Mouse (Mus musculus): ENCODE measurements around the gene Ttc34. TPM values are rescaled to one million over a fixed set of nuclear protein-coding genes. Genes with fewer than 3 reads are reported as not detected.

Gene Ttc34
- 0.32 and 0.58 TPM in 2 replicates for polyA plus RNA-seq (2014; fragmentation: Nextera tagmentation; extraction: Ambion mirVana)

DNA sequence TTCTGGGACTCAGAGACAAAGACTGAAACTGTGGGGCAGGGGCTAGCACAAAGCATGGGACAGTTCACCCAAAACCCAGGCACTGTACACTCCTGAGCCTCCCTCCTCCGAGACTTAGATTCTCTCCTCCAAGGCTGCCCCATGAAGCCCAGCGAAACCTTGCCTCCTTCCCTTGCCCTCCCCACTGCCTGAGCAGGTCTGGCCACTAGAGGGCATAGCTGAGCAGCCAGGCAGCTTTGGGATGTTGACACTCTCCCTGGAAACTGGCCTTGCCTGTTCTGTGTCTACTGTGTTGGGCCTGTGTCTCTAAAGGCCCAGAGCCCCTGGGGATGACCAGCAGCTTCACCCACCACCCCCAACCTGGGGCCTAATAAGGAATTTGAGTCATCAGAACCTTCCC lies at the start of gene Ttc34:
Gene Ttc34, plus strand, starts transcription at position 290 of the 400 bp plus-strand sequence.
- H3K27me3 ChIP-seq (ENCODE audit: control insufficient read depth, insufficient read depth, low read length): no peaks in the 10 kb centered on the region
- no peaks in the 10 kb centered on the region for H3K36me3 ChIP-seq (replicated peaks; ENCODE audit: control insufficient read depth, insufficient read depth, low read depth, low read length)
- DNase-seq (ENCODE audit: low spot score) (peak; percentile 43), ATAC-seq (replicated peaks; ENCODE audit: insufficient number of reproducible peaks, low FRiP score, low TSS enrichment, low read depth) (0 out of 2 replicates have a peak, but pooled peaks have one; percentile 26)
- no peak within 1 kb of the TSS for H3K4me2 ChIP-seq (ENCODE audit: low read depth, low read length)
- WGBS: 39% methylated on average over 2 of the region's 2 CpGs
- H3K27ac ChIP-seq (replicated peaks; ENCODE audit: low read depth, low read length): no peak within 1 kb of the TSS
- no peak within 1 kb of the TSS for H3K4me3 ChIP-seq (ENCODE audit: low read depth, low read length)
- no peaks in the 10 kb centered on the region for H3K4me1 ChIP-seq (ENCODE audit: control insufficient read depth, insufficient read depth, low read length)
- no peak within 1 kb of the TSS for H3K9ac ChIP-seq (replicated peaks; ENCODE audit: low read length)
- no peaks in the 10 kb centered on the region for H3K9me3 ChIP-seq (replicated peaks; ENCODE audit: control insufficient read depth, low read length)

GRCm38 (mm10) chr4:154787960-154788702 lies 49.1 kb upstream of the Ttc34 start:
- Histone ChIP-seq H3K4me1 (ENCODE audit: control insufficient read depth, insufficient read depth, low read length) (peaks cover 4% of the 10 kb centered on the region; the same call in 1 of the 2 replicates), H3K4me3 (ENCODE audit: low read depth, low read length) (no peak overlapping the region), H3K4me2 (ENCODE audit: low read depth, low read length) (no peak overlapping the region), H3K9ac (replicated peaks; ENCODE audit: low read length) (no peak overlapping the region), H3K27me3 (ENCODE audit: control insufficient read depth, insufficient read depth, low read length) (no peaks in the 10 kb centered on the region), H3K36me3 (replicated peaks; ENCODE audit: control insufficient read depth, insufficient read depth, low read depth, low read length) (no peaks in the 10 kb centered on the region), H3K27ac (replicated peaks; ENCODE audit: low read depth, low read length) (no peak overlapping the region), H3K9me3 (replicated peaks; ENCODE audit: control insufficient read depth, low read length) (no peaks in the 10 kb centered on the region)
- 68% methylated on average over 13 of the region's 13 CpGs for WGBS
- DNase-seq (ENCODE audit: low spot score) (no peak), ATAC-seq (replicated peaks; ENCODE audit: insufficient number of reproducible peaks, low FRiP score, low TSS enrichment, low read depth) (no peak)

- DNase-seq (ENCODE audit: low spot score): no peak
- Histone ChIP-seq H3K4me3 (ENCODE audit: low read depth, low read length) (no peak overlapping the region), H3K4me1 (ENCODE audit: control insufficient read depth, insufficient read depth, low read length) (peaks cover under 1% of the 10 kb centered on the region; the same call in 1 of the 2 replicates), H3K36me3 (replicated peaks; ENCODE audit: control insufficient read depth, insufficient read depth, low read depth, low read length) (no peaks in the 10 kb centered on the region), H3K9ac (replicated peaks; ENCODE audit: low read length) (no peak overlapping the region), H3K27me3 (ENCODE audit: control insufficient read depth, insufficient read depth, low read length) (0 out of 2 replicates have a peak, but pooled peaks cover under 1% of the 10 kb centered on the region), H3K4me2 (ENCODE audit: low read depth, low read length) (no peak overlapping the region), H3K27ac (replicated peaks; ENCODE audit: low read depth, low read length) (no peak overlapping the region), H3K9me3 (replicated peaks; ENCODE audit: control insufficient read depth, low read length) (no peaks in the 10 kb centered on the region)
- ATAC-seq (replicated peaks; ENCODE audit: insufficient number of reproducible peaks, low FRiP score, low TSS enrichment, low read depth): no peak
- WGBS: 84% methylated on average over 7 of the region's 7 CpGs
Observed at GRCm38 (mm10) chr4:154791894-154792293, 45.4 kb upstream of the Ttc34 start.

GRCm38 (mm10) chr4:154793499-154793898 lies 43.8 kb upstream of the Ttc34 start:
- 40% methylated on average over 7 of the region's 7 CpGs for WGBS
- no peaks in the 10 kb centered on the region for H3K9me3 ChIP-seq (replicated peaks; ENCODE audit: control insufficient read depth, low read length)
- ATAC-seq (replicated peaks; ENCODE audit: insufficient number of reproducible peaks, low FRiP score, low TSS enrichment, low read depth): peak; percentile 73; the same call in 1 of the 2 replicates
- H3K9ac ChIP-seq (replicated peaks; ENCODE audit: low read length): no peak overlapping the region
- no peak for DNase-seq (ENCODE audit: low spot score)
- H3K27me3 ChIP-seq (ENCODE audit: control insufficient read depth, insufficient read depth, low read length): 0 out of 2 replicates have a peak, but pooled peaks cover 5% of the 10 kb centered on the region
- H3K4me3 ChIP-seq (ENCODE audit: low read depth, low read length): no peak overlapping the region
- H3K4me1 ChIP-seq (ENCODE audit: control insufficient read depth, insufficient read depth, low read length): no peaks in the 10 kb centered on the region
- H3K4me2 ChIP-seq (ENCODE audit: low read depth, low read length): no peak overlapping the region
- H3K36me3 ChIP-seq (replicated peaks; ENCODE audit: control insufficient read depth, insufficient read depth, low read depth, low read length): no peaks in the 10 kb centered on the region
- H3K27ac ChIP-seq (replicated peaks; ENCODE audit: low read depth, low read length): no peak overlapping the region

- Histone ChIP-seq H3K4me3 (ENCODE audit: low read depth, low read length) (no peak overlapping the region), H3K9ac (replicated peaks; ENCODE audit: low read length) (no peak overlapping the region), H3K4me2 (ENCODE audit: low read depth, low read length) (no peak overlapping the region), H3K27me3 (ENCODE audit: control insufficient read depth, insufficient read depth, low read length) (0 out of 2 replicates have a peak, but pooled peaks cover 7% of the 10 kb centered on the region), H3K27ac (replicated peaks; ENCODE audit: low read depth, low read length) (no peak overlapping the region), H3K9me3 (replicated peaks; ENCODE audit: control insufficient read depth, low read length) (no peaks in the 10 kb centered on the region), H3K4me1 (ENCODE audit: control insufficient read depth, insufficient read depth, low read length) (peaks cover 11% of the 10 kb centered on the region), H3K36me3 (replicated peaks; ENCODE audit: control insufficient read depth, insufficient read depth, low read depth, low read length) (no peaks in the 10 kb centered on the region)
- 3% methylated on average over 4 of the region's 4 CpGs for WGBS
- ATAC-seq (replicated peaks; ENCODE audit: insufficient number of reproducible peaks, low FRiP score, low TSS enrichment, low read depth) (no peak), DNase-seq (ENCODE audit: low spot score) (peak; percentile 90)
Observed at GRCm38 (mm10) chr4:154797834-154798233, 39.4 kb upstream of the Ttc34 start.

- H3K27ac ChIP-seq (replicated peaks; ENCODE audit: low read depth, low read length): no peak overlapping the region
- ATAC-seq (replicated peaks; ENCODE audit: insufficient number of reproducible peaks, low FRiP score, low TSS enrichment, low read depth): no peak
- H3K27me3 ChIP-seq (ENCODE audit: control insufficient read depth, insufficient read depth, low read length): 0 out of 2 replicates have a peak, but pooled peaks cover 7% of the 10 kb centered on the region
- H3K9ac ChIP-seq (replicated peaks; ENCODE audit: low read length): no peak overlapping the region
- no peaks in the 10 kb centered on the region for H3K36me3 ChIP-seq (replicated peaks; ENCODE audit: control insufficient read depth, insufficient read depth, low read depth, low read length)
- peaks cover 11% of the 10 kb centered on the region for H3K4me1 ChIP-seq (ENCODE audit: control insufficient read depth, insufficient read depth, low read length)
- no peak overlapping the region for H3K4me3 ChIP-seq (ENCODE audit: low read depth, low read length)
- WGBS: 65% methylated on average over 5 of the region's 5 CpGs
- no peaks in the 10 kb centered on the region for H3K9me3 ChIP-seq (replicated peaks; ENCODE audit: control insufficient read depth, low read length)
- no peak for DNase-seq (ENCODE audit: low spot score)
- H3K4me2 ChIP-seq (ENCODE audit: low read depth, low read length): no peak overlapping the region
Observed at GRCm38 (mm10) chr4:154800543-154800942, 36.7 kb upstream of the Ttc34 start.

- Histone ChIP-seq H3K4me3 (ENCODE audit: low read depth, low read length) (no peak overlapping the region), H3K27me3 (ENCODE audit: control insufficient read depth, insufficient read depth, low read length) (0 out of 2 replicates have a peak, but pooled peaks cover 4% of the 10 kb centered on the region), H3K4me2 (ENCODE audit: low read depth, low read length) (peak overlapping the region; percentile 20; the same call in 1 of the 2 replicates), H3K9ac (replicated peaks; ENCODE audit: low read length) (peak overlapping the region; percentile 18; the same call in 1 of the 2 replicates), H3K27ac (replicated peaks; ENCODE audit: low read depth, low read length) (peak overlapping the region; percentile 86), H3K4me1 (ENCODE audit: control insufficient read depth, insufficient read depth, low read length) (peaks cover 11% of the 10 kb centered on the region), H3K36me3 (replicated peaks; ENCODE audit: control insufficient read depth, insufficient read depth, low read depth, low read length) (no peaks in the 10 kb centered on the region), H3K9me3 (replicated peaks; ENCODE audit: control insufficient read depth, low read length) (no peaks in the 10 kb centered on the region)
- 2% methylated on average over 26 of the region's 26 CpGs for WGBS
- ATAC-seq (replicated peaks; ENCODE audit: insufficient number of reproducible peaks, low FRiP score, low TSS enrichment, low read depth) (peak; percentile 76), DNase-seq (ENCODE audit: low spot score) (peak; percentile 91)
Observed at GRCm38 (mm10) chr4:154802210-154802609, 35.0 kb upstream of the Ttc34 start.

GRCm38 (mm10) chr4:154825662-154826061 lies 11.6 kb upstream of the Ttc34 start:
- DNase-seq (ENCODE audit: low spot score) (peak; percentile 83), ATAC-seq (replicated peaks; ENCODE audit: insufficient number of reproducible peaks, low FRiP score, low TSS enrichment, low read depth) (peak; percentile 35; the same call in 1 of the 2 replicates)
- Histone ChIP-seq H3K27ac (replicated peaks; ENCODE audit: low read depth, low read length) (no peak overlapping the region), H3K4me2 (ENCODE audit: low read depth, low read length) (no peak overlapping the region), H3K36me3 (replicated peaks; ENCODE audit: control insufficient read depth, insufficient read depth, low read depth, low read length) (no peaks in the 10 kb centered on the region), H3K9ac (replicated peaks; ENCODE audit: low read length) (no peak overlapping the region), H3K4me1 (ENCODE audit: control insufficient read depth, insufficient read depth, low read length) (no peaks in the 10 kb centered on the region; the same call in 1 of the 2 replicates), H3K4me3 (ENCODE audit: low read depth, low read length) (no peak overlapping the region), H3K9me3 (replicated peaks; ENCODE audit: control insufficient read depth, low read length) (no peaks in the 10 kb centered on the region), H3K27me3 (ENCODE audit: control insufficient read depth, insufficient read depth, low read length) (no peaks in the 10 kb centered on the region)
- 28% methylated on average over 6 of the region's 6 CpGs for WGBS
